In the genomic region with DNA sequence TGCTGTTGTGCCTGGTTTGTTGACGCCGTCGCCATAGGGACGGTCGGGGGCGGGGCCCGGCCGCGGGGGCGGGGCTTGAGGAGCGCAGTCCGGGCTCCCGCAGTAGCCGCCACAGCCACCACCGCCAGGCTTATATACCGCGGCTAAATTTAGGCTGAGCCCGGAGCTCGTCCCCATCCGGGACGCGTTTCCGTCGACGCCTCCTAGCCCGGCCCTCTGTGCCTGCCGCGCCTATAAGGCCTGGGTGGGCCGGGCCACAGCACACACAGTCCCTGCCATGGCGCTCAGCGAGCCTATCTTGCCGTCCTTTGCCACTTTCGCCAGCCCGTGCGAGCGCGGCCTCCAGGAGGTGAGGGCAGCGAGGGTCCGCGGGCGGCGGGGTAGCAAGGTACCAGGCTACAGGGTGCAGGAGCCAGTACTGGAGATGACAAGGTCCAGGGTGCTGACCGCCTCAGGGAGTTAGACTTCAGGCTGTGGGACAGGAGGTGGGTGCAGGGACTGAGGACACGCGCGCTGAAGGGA, we compare ENCODE assay signal across 8 mouse cellular contexts. TPM values are rescaled to one million over a fixed set of nuclear protein-coding genes. Genes with fewer than 3 reads are reported as not detected.
A peak's percentile ranks its signal among the peaks of the same experiment; 100 is the strongest.
DNase-seq lines count a peak whose midpoint lies in the region; ATAC-seq and TF ChIP-seq lines count a peak whose summit lies in the region.

Gene Klf2 (plus strand): TSS at position 233 of the 522 bp plus-strand sequence.

- peak within 1 kb of the TSS; percentile 51 for H3K9ac ChIP-seq in hindbrain, postnatal 0 days (replicated peaks; ENCODE audit: low read length)

- H3K4me3 ChIP-seq in cortical plate, adult 2 months (ENCODE audit: insufficient read depth, low read length), result peak within 1 kb of the TSS; percentile 54
- peak within 1 kb of the TSS; percentile 53 for H3K4me3 ChIP-seq in hindbrain, postnatal 0 days (ENCODE audit: low read length)

- peaks cover 20% of the 10 kb centered on the region for H3K27me3 ChIP-seq in hindbrain, postnatal 0 days (ENCODE audit: insufficient read depth, low read length)

- H3K4me1 ChIP-seq in cortical plate, adult 2 months (ENCODE audit: control insufficient read depth, insufficient read depth, low read length), result no peaks in the 10 kb centered on the region; the same call in none of the 2 replicates
- H3K4me1 ChIP-seq in hindbrain, postnatal 0 days (ENCODE audit: insufficient read depth, low read length), result no peaks in the 10 kb centered on the region

- no peaks in the 10 kb centered on the region for H3K9me3 ChIP-seq in hindbrain, postnatal 0 days (ENCODE audit: low read length)

- under 1% methylated on average over 42 of the region's 46 CpGs for WGBS in hindbrain, postnatal 0 days

- H3K4me2 ChIP-seq in hindbrain, postnatal 0 days (ENCODE audit: low read depth, low read length), result peak within 1 kb of the TSS; percentile 81

- TF ChIP-seq CTCF in cortical plate, adult 2 months (IDR thresholded peaks at IDR 0.05; ENCODE audit: extremely low read depth, insufficient read depth, low read length), result no peak
- TF ChIP-seq CTCF in hindbrain, postnatal 0 days (IDR thresholded peaks at IDR 0.05; ENCODE audit: low read depth), result no peak

- peak within 1 kb of the TSS; percentile 60 for H3K27ac ChIP-seq in cortical plate, adult 2 months (ENCODE audit: insufficient read depth, low read length)
- H3K27ac ChIP-seq in hindbrain, postnatal 0 days, result peak within 1 kb of the TSS; percentile 11; the same call in 1 of the 2 replicates

- H3K36me3 ChIP-seq in hindbrain, postnatal 0 days (ENCODE audit: insufficient read depth, low read length), result no peaks in the 10 kb centered on the region

- peak; percentile 90 for TF ChIP-seq POLR2A in cortical plate, adult 2 months (IDR thresholded peaks at IDR 0.05; ENCODE audit: extremely low read depth, insufficient read depth, low read length)

- ATAC-seq in hindbrain, postnatal 0 days, result peak; percentile 95

- peak; percentile 94 for DNase-seq in adipocyte (ENCODE audit: low spot score)
- peak; percentile 97 to 98 for DNase-seq in gastrocnemius, adult 8-10 months (ENCODE audit: low spot score in 2 of 2)
- DNase-seq in hindbrain, postnatal 0 days (ENCODE audit: low spot score), result peak; percentile 88
- peak; percentile 77 to 86 for DNase-seq in left cerebral cortex, adult 18-20 months (ENCODE audit: low spot score in 2 of 2)
- peak; percentile 99 for DNase-seq in lung, postnatal 4 days
- peak; percentile 92 for DNase-seq in retina, postnatal 1 day
- DNase-seq in thymus, postnatal 4 days, result peak; percentile 95

RNA-seq across cellular contexts. Expression of gene Klf2, which starts in this region (rescaled TPM):
- polyA plus RNA-seq in cortical plate, adult 2 months (2012; rRNA removed), result 11.7 and 14.7 TPM in 2 replicates
- total RNA-seq in gastrocnemius, adult 8-10 months (2022), result 10 to 100 TPM in 3 of 4 experiments, 1 to 10 TPM in 1; 6.8 to 14.3 (median 11.5) TPM
- 4.3 and 8.2 TPM in 2 replicates for total RNA-seq in hindbrain, postnatal 0 days (2014; rRNA removed)
- polyA plus RNA-seq in hindbrain, postnatal 0 days (2015; fragmentation: Nextera tagmentation; extraction: Ambion mirVana), result 8.8 and 9.9 TPM in 2 replicates
- 10 to 100 TPM; 15.2 to 23.6 TPM for total RNA-seq in left cerebral cortex, adult 18-20 months (2021)

Comparison
In these comparisons a context has a peak if more than half of its experiments do, and no peak if none do; other contexts are left out.
1. Peak in every context shown above with its lines: DNase-seq, ATAC-seq, H3K4me3 ChIP-seq and H3K27ac ChIP-seq.